Mouse (Mus musculus): ENCODE data around the gene Dmpk. TPM values are rescaled to one million over a fixed set of nuclear protein-coding genes. Genes with fewer than 3 reads are reported as not detected.

The Dmpk gene
- polyA plus RNA-seq, 1 experiment from 2014 or later, result 13.9 TPM

- WGBS (ENCODE audit: insufficient replicate concordance), result 1% methylated on average over 85 of the region's 91 CpGs
- peak; percentile 93 for ATAC-seq (ENCODE audit: insufficient read depth)
- peak within 1 kb of the TSS; percentile 82 for H3K4me3 ChIP-seq (replicated peaks)
- peak within 1 kb of the TSS; percentile 81 for H3K27ac ChIP-seq (replicated peaks)
- no peaks in the 10 kb centered on the region for H3K9me3 ChIP-seq (replicated peaks)
- H3K4me1 ChIP-seq (replicated peaks), result peaks cover 37% of the 10 kb centered on the region
- peak within 1 kb of the TSS; percentile 92 for H3K4me2 ChIP-seq
- H3K36me3 ChIP-seq (replicated peaks), result peaks cover 18% of the 10 kb centered on the region
- peaks cover 50% of the 10 kb centered on the region for H3K27me3 ChIP-seq
- peak within 1 kb of the TSS; percentile 76 for H3K9ac ChIP-seq
These were observed 7.7 kb upstream of the Dmpk start, which contains the start of gene Dmwd for GRCm38 (mm10) chr7:19075723-19076585. Gene Dmwd (plus strand): TSS chr7:19076227.

GRCm38 (mm10) chr7:19076586-19076991 is 7.1 kb upstream of the Dmpk start:
- Histone ChIP-seq H3K27ac (replicated peaks) (peak overlapping the region; percentile 81), H3K36me3 (replicated peaks) (peaks cover 24% of the 10 kb centered on the region), H3K27me3 (peaks cover 52% of the 10 kb centered on the region), H3K9me3 (replicated peaks) (no peaks in the 10 kb centered on the region), H3K4me1 (replicated peaks) (peaks cover 37% of the 10 kb centered on the region), H3K4me3 (replicated peaks) (peak overlapping the region; percentile 82), H3K9ac (peak overlapping the region; percentile 76), H3K4me2 (peak overlapping the region; percentile 92)
- ATAC-seq (ENCODE audit: insufficient read depth), result no peak
- under 1% methylated on average over 22 of the region's 22 CpGs for WGBS (ENCODE audit: insufficient replicate concordance)

GRCm38 (mm10) chr7:19077761-19078160 is 5.9 kb upstream of the Dmpk start:
- Histone ChIP-seq H3K36me3 (replicated peaks) (peaks cover 34% of the 10 kb centered on the region), H3K4me3 (replicated peaks) (peak overlapping the region; percentile 82), H3K4me2 (peak overlapping the region; percentile 92), H3K27me3 (peaks cover 55% of the 10 kb centered on the region), H3K9me3 (replicated peaks) (no peaks in the 10 kb centered on the region), H3K9ac (no peak overlapping the region), H3K27ac (replicated peaks) (no peak overlapping the region), H3K4me1 (replicated peaks) (peaks cover 45% of the 10 kb centered on the region)
- 21% methylated on average over 14 of the region's 14 CpGs for WGBS (ENCODE audit: insufficient replicate concordance)
- no peak for ATAC-seq (ENCODE audit: insufficient read depth)

GRCm38 (mm10) chr7:19078732-19079131 is 4.9 kb upstream of the Dmpk start:
- Histone ChIP-seq H3K9me3 (replicated peaks) (no peaks in the 10 kb centered on the region), H3K27me3 (peaks cover 53% of the 10 kb centered on the region), H3K9ac (no peak overlapping the region), H3K4me3 (replicated peaks) (no peak overlapping the region), H3K27ac (replicated peaks) (no peak overlapping the region), H3K36me3 (replicated peaks) (peaks cover 34% of the 10 kb centered on the region), H3K4me2 (no peak overlapping the region), H3K4me1 (replicated peaks) (peaks cover 54% of the 10 kb centered on the region)
- 61% methylated on average over 3 of the region's 3 CpGs for WGBS (ENCODE audit: insufficient replicate concordance)
- no peak for ATAC-seq (ENCODE audit: insufficient read depth)

- no peak overlapping the region for H3K4me3 ChIP-seq (replicated peaks)
- 80% methylated on average over 19 of the region's 19 CpGs for WGBS (ENCODE audit: insufficient replicate concordance)
- H3K27ac ChIP-seq (replicated peaks), result no peak overlapping the region
- ATAC-seq (ENCODE audit: insufficient read depth), result no peak
- H3K27me3 ChIP-seq, result peaks cover 52% of the 10 kb centered on the region
- peaks cover 63% of the 10 kb centered on the region for H3K4me1 ChIP-seq (replicated peaks)
- H3K9me3 ChIP-seq (replicated peaks), result no peaks in the 10 kb centered on the region
- H3K36me3 ChIP-seq (replicated peaks), result peaks cover 34% of the 10 kb centered on the region
- no peak overlapping the region for H3K4me2 ChIP-seq
- H3K9ac ChIP-seq, result no peak overlapping the region
These were observed 3.1 kb upstream of the Dmpk start for GRCm38 (mm10) chr7:19080451-19080950.

GRCm38 (mm10) chr7:19082171-19082570 is 1.5 kb upstream of the Dmpk start:
- Histone ChIP-seq H3K4me2 (no peak overlapping the region), H3K27ac (replicated peaks) (no peak overlapping the region), H3K27me3 (peaks cover 69% of the 10 kb centered on the region), H3K9me3 (replicated peaks) (no peaks in the 10 kb centered on the region), H3K4me1 (replicated peaks) (peaks cover 65% of the 10 kb centered on the region), H3K36me3 (replicated peaks) (peaks cover 34% of the 10 kb centered on the region), H3K9ac (no peak overlapping the region), H3K4me3 (replicated peaks) (no peak overlapping the region)
- WGBS (ENCODE audit: insufficient replicate concordance), result 75% methylated on average over 4 of the region's 4 CpGs
- ATAC-seq (ENCODE audit: insufficient read depth), result no peak

- H3K36me3 ChIP-seq (replicated peaks), result peaks cover 32% of the 10 kb centered on the region
- no peak overlapping the region for H3K27ac ChIP-seq (replicated peaks)
- ATAC-seq (ENCODE audit: insufficient read depth), result no peak
- peaks cover 64% of the 10 kb centered on the region for H3K4me1 ChIP-seq (replicated peaks)
- H3K4me3 ChIP-seq (replicated peaks), result no peak overlapping the region
- H3K4me2 ChIP-seq, result no peak overlapping the region
- H3K9me3 ChIP-seq (replicated peaks), result no peaks in the 10 kb centered on the region
- peaks cover 78% of the 10 kb centered on the region for H3K27me3 ChIP-seq
- 62% methylated on average over 6 of the region's 6 CpGs for WGBS (ENCODE audit: insufficient replicate concordance)
- H3K9ac ChIP-seq, result no peak overlapping the region
These were observed 553 bp upstream of the Dmpk start for GRCm38 (mm10) chr7:19083096-19083495.

- no peak for ATAC-seq (ENCODE audit: insufficient read depth)
- no peak overlapping the region for H3K9ac ChIP-seq
- no peak overlapping the region for H3K27ac ChIP-seq (replicated peaks)
- no peaks in the 10 kb centered on the region for H3K9me3 ChIP-seq (replicated peaks)
- peaks cover 87% of the 10 kb centered on the region for H3K27me3 ChIP-seq
- peaks cover 59% of the 10 kb centered on the region for H3K4me1 ChIP-seq (replicated peaks)
- peak overlapping the region; percentile 23; the same call in 1 of the 2 replicates for H3K4me3 ChIP-seq (replicated peaks)
- H3K36me3 ChIP-seq (replicated peaks), result peaks cover 30% of the 10 kb centered on the region
- 23% methylated on average over 6 of the region's 6 CpGs for WGBS (ENCODE audit: insufficient replicate concordance)
- H3K4me2 ChIP-seq, result peak overlapping the region; percentile 37; the same call in 1 of the 2 replicates
These were observed 675 bp downstream of the Dmpk start for GRCm38 (mm10) chr7:19084277-19084771.

- Histone ChIP-seq H3K9ac (no peak overlapping the region), H3K4me1 (replicated peaks) (peaks cover 59% of the 10 kb centered on the region), H3K4me2 (peak overlapping the region; percentile 62; the same call in 1 of the 2 replicates), H3K27me3 (peaks cover 90% of the 10 kb centered on the region), H3K4me3 (replicated peaks) (peak overlapping the region; percentile 24; the same call in 1 of the 2 replicates), H3K9me3 (replicated peaks) (no peaks in the 10 kb centered on the region), H3K36me3 (replicated peaks) (peaks cover 26% of the 10 kb centered on the region), H3K27ac (replicated peaks) (peak overlapping the region; percentile 24; the same call in 1 of the 2 replicates)
- no peak for ATAC-seq (ENCODE audit: insufficient read depth)
- WGBS (ENCODE audit: insufficient replicate concordance), result 20% methylated on average over 9 of the region's 9 CpGs
These were observed 1.3 kb downstream of the Dmpk start for GRCm38 (mm10) chr7:19084921-19085473.

GRCm38 (mm10) chr7:19085495-19085894 is 1.8 kb downstream of the Dmpk start:
- Histone ChIP-seq H3K36me3 (replicated peaks) (peaks cover 21% of the 10 kb centered on the region), H3K4me3 (replicated peaks) (peak overlapping the region; percentile 24; the same call in 1 of the 2 replicates), H3K27me3 (peaks cover 90% of the 10 kb centered on the region), H3K27ac (replicated peaks) (peak overlapping the region; percentile 24; the same call in 1 of the 2 replicates), H3K4me2 (peak overlapping the region; percentile 62), H3K4me1 (replicated peaks) (peaks cover 59% of the 10 kb centered on the region), H3K9ac (no peak overlapping the region), H3K9me3 (replicated peaks) (no peaks in the 10 kb centered on the region)
- 8% methylated on average over 6 of the region's 6 CpGs for WGBS (ENCODE audit: insufficient replicate concordance)
- ATAC-seq (ENCODE audit: insufficient read depth), result no peak

GRCm38 (mm10) chr7:19086042-19086441 is 2.4 kb downstream of the Dmpk start:
- peak overlapping the region; percentile 24 for H3K4me3 ChIP-seq (replicated peaks)
- H3K27me3 ChIP-seq, result peaks cover 90% of the 10 kb centered on the region
- H3K9ac ChIP-seq, result no peak overlapping the region; the same call in 1 of the 2 replicates
- WGBS (ENCODE audit: insufficient replicate concordance), result 3% methylated on average over 14 of the region's 14 CpGs
- H3K9me3 ChIP-seq (replicated peaks), result no peaks in the 10 kb centered on the region
- H3K4me2 ChIP-seq, result peak overlapping the region; percentile 62
- H3K27ac ChIP-seq (replicated peaks), result no peak overlapping the region
- ATAC-seq (ENCODE audit: insufficient read depth), result peak; percentile 56
- H3K36me3 ChIP-seq (replicated peaks), result peaks cover 16% of the 10 kb centered on the region
- H3K4me1 ChIP-seq (replicated peaks), result peaks cover 59% of the 10 kb centered on the region

All from liver, embryonic 15.5 days (tissue).